9 mouse cellular contexts compared by ENCODE assay signal in genomic region chr5:92970480-92970879, GRCm38 (mm10).
DNase-seq lines count a peak whose midpoint lies in the region; ATAC-seq and TF ChIP-seq lines count a peak whose summit lies in the region.
"Had no signal": no experiment of that assay in that cellular context is flagged by ENCODE, and none has a peak within 500 bp of the region (broad histone marks: within the 10 kb centered on the region; RNA-seq: fewer than 3 reads in every experiment).

No protein-coding gene starts in this region.

- no peak for ATAC-seq in hindbrain, postnatal 0 days

- H3K4me1 ChIP-seq in hindbrain, postnatal 0 days (ENCODE audit: insufficient read depth, low read length), result no peaks in the 10 kb centered on the region
- H3K4me1 ChIP-seq: liver, embryonic 15.5 days had no signal

- H3K9me3 ChIP-seq in hindbrain, postnatal 0 days (ENCODE audit: low read length), result no peaks in the 10 kb centered on the region
- H3K9me3 ChIP-seq: liver, embryonic 15.5 days had no signal

- no peak overlapping the region for H3K9ac ChIP-seq in hindbrain, postnatal 0 days (replicated peaks; ENCODE audit: low read length)
- H3K9ac ChIP-seq: liver, embryonic 15.5 days had no signal

- peak; percentile 39 for DNase-seq in adrenal gland, postnatal 14 days
- DNase-seq in adrenal gland, adult 8-10 months, result no peak
- DNase-seq in layer of hippocampus, adult 2 months (ENCODE audit: low spot score in 2 of 2), result no peak
- no peak for DNase-seq in layer of hippocampus, adult 11-12 months (ENCODE audit: low spot score)
- peak; percentile 74 for DNase-seq in ES-CJ7 (ENCODE audit: low read depth, low spot score)
- DNase-seq in hindbrain, postnatal 0 days (ENCODE audit: low spot score), result peak; percentile 62
- DNase-seq in spleen, postnatal 14 days (ENCODE audit: low spot score in 2 of 2), result no peak
- DNase-seq in frontal cortex, postnatal 25 days (ENCODE audit: low spot score in 2 of 2), result no peak

- no peaks in the 10 kb centered on the region for H3K36me3 ChIP-seq in hindbrain, postnatal 0 days (ENCODE audit: insufficient read depth, low read length)
- H3K36me3 ChIP-seq: liver, embryonic 15.5 days had no signal

- no peak overlapping the region for H3K4me2 ChIP-seq in hindbrain, postnatal 0 days (ENCODE audit: low read depth, low read length)
- H3K4me2 ChIP-seq: liver, embryonic 15.5 days had no signal

- TF ChIP-seq CTCF in layer of hippocampus, adult 2 months (conservative IDR thresholded peaks at IDR 0.05), result peak; percentile 74
- TF ChIP-seq CTCF in hindbrain, postnatal 0 days (IDR thresholded peaks at IDR 0.05; ENCODE audit: low read depth), result peak; percentile 66

- no peak overlapping the region for H3K27ac ChIP-seq in layer of hippocampus, adult 2 months
- H3K27ac ChIP-seq in hindbrain, postnatal 0 days, result no peak overlapping the region
- H3K27ac ChIP-seq: liver, embryonic 15.5 days had no signal

- H3K27me3 ChIP-seq in hindbrain, postnatal 0 days (ENCODE audit: insufficient read depth, low read length), result no peaks in the 10 kb centered on the region
- H3K27me3 ChIP-seq: liver, embryonic 15.5 days had no signal

- 38% methylated on average over 7 of the region's 7 CpGs for WGBS in hindbrain, postnatal 0 days

- H3K4me3 ChIP-seq in layer of hippocampus, adult 2 months, result no peak overlapping the region
- no peak overlapping the region for H3K4me3 ChIP-seq in hindbrain, postnatal 0 days (ENCODE audit: low read length)
- H3K4me3 ChIP-seq: liver, embryonic 15.5 days had no signal

Comparison
In these comparisons a context has a peak if more than half of its experiments do, and no peak if none do; other contexts are left out.
1. DNase-seq: peak in adrenal gland, postnatal 14 days (single experiment), ES-CJ7 (single experiment) and hindbrain, postnatal 0 days (single experiment); none in adrenal gland, adult 8-10 months (single experiment), layer of hippocampus, adult 2 months (0 of 2), layer of hippocampus, adult 11-12 months (single experiment), spleen, postnatal 14 days (0 of 2) and frontal cortex, postnatal 25 days (0 of 2).